In the genomic region with DNA sequence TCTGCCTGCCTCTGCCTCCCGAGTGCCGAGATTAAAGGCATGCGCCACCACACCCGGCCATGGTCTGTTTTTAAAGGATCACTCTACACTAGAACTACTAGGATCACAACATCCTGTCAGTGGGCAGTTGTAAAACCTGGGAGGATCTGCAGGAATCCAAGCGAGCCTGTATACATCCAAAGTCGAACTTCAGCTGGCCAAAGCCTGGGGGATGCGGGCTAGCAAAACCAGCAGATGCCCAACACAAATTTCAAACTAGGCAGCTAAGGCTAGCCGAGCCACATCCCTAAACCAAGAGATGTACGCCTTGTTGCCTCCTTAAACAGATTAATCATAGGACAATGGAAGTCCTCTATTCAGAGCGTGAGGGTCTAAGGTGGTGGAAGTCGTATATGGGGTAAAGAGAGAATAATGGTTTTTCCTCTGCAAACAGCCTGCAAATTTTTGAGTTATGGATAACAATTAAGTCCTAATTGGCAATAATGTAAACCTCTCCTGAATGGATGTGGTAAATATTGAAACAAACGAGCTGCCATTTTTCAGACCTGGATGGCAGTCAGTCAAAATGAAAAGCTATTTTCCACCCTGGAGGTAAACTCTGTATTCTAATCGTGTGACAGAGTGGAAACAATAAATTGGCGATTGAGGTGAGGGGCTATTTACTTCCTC, we compare ENCODE assay signal across 19 mouse cellular contexts.
"Had no signal": no experiment of that assay in that cellular context is flagged by ENCODE, and none has a peak within 500 bp of the region (broad histone marks: within the 10 kb centered on the region; RNA-seq: fewer than 3 reads in every experiment).

No protein-coding gene starts in this region.

- H3K27me3 ChIP-seq: liver, embryonic 12.5 days; liver, embryonic 15.5 days; megakaryocyte, embryonic 14.5 days; midbrain, embryonic 12.5 days; midbrain, embryonic 15.5 days; neural tube, embryonic 13.5 days; stomach, embryonic 15.5 days had no signal

- H3K9ac ChIP-seq: liver, embryonic 12.5 days; liver, embryonic 15.5 days; lung, embryonic 15.5 days; midbrain, embryonic 12.5 days; midbrain, embryonic 15.5 days; neural tube, embryonic 13.5 days; stomach, embryonic 15.5 days had no signal

- H3K36me3 ChIP-seq: liver, embryonic 12.5 days; liver, embryonic 15.5 days; lung, embryonic 15.5 days; midbrain, embryonic 12.5 days; midbrain, embryonic 15.5 days; neural tube, embryonic 13.5 days; stomach, embryonic 15.5 days had no signal

- ATAC-seq: liver, embryonic 12.5 days; midbrain, embryonic 15.5 days had no signal

- H3K27ac ChIP-seq: liver, embryonic 12.5 days; liver, embryonic 15.5 days; lung, embryonic 15.5 days; midbrain, embryonic 12.5 days; midbrain, embryonic 15.5 days; neural tube, embryonic 13.5 days; stomach, embryonic 15.5 days had no signal

- H3K4me3 ChIP-seq: liver, embryonic 12.5 days; liver, embryonic 15.5 days; lung, embryonic 15.5 days; midbrain, embryonic 12.5 days; midbrain, embryonic 15.5 days; myocyte; neural tube, embryonic 13.5 days; stomach, embryonic 15.5 days had no signal

- DNase-seq: kidney, postnatal 25 days; left cerebral cortex, postnatal 4 days; liver; lung, adult 18-20 months; lung, postnatal 10 days; lung, postnatal 36 days; retina, postnatal 1 day; right cerebral cortex, postnatal 25 days; spleen, adult 18-20 months; thymus, postnatal 25 days had no signal

- H3K9me3 ChIP-seq: liver, embryonic 12.5 days; liver, embryonic 15.5 days; lung, embryonic 15.5 days; midbrain, embryonic 12.5 days; midbrain, embryonic 15.5 days; neural tube, embryonic 13.5 days; stomach, embryonic 15.5 days had no signal

- H3K4me2 ChIP-seq: liver, embryonic 12.5 days; liver, embryonic 15.5 days; lung, embryonic 15.5 days; midbrain, embryonic 12.5 days; midbrain, embryonic 15.5 days; stomach, embryonic 15.5 days had no signal

- H3K4me1 ChIP-seq: liver, embryonic 12.5 days; liver, embryonic 15.5 days; lung, embryonic 15.5 days; megakaryocyte, embryonic 14.5 days; midbrain, embryonic 12.5 days; midbrain, embryonic 15.5 days; stomach, embryonic 15.5 days had no signal
